Mouse (Mus musculus): ENCODE results near the gene Zfp526. TPM values are rescaled to one million over a fixed set of nuclear protein-coding genes. Genes with fewer than 3 reads are reported as not detected.

Gene Zfp526
- polyA plus RNA-seq, 1 experiment = 5.4 TPM

DNA sequence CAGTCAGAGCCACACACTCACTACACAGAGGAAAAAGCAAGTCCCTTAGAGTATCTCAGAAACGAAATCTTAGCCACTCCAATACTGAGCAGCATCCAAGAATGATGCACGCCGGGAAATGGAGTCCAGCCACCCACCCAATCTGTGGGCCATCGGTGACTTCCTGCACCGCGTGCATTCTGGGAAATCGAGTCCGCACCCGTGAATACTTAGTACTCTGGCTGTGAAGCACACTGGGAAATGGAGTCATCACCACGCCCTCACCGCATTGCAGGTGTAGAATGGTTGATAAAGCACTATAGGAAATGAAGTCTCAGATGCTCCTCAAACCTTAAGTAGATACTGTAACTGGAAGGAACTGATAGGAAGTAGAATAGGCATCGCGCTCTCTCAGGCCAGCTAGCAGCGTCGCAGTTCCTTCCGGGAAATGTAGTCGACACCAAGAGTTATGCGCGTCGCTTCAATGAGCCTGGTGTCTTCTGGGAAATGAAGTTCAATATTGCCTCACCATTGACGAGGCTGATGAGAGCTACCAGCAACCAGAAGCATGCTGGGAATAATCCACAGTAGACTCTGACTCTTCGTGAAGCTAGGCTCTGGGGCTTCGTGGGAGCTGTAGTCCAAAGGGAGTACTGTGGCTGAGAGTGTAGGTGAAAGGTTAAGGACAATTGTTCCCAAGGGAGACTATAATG is 16.9 kb downstream of the Zfp526 start:
- Histone ChIP-seq H3K79me2 (ENCODE audit: control insufficient read depth, insufficient read depth) (peaks cover 46% of the 10 kb centered on the region), H3K4me3 (ENCODE audit: insufficient read depth, poor library complexity, severe bottlenecking) (no peak overlapping the region), H3K36me3 (ENCODE audit: control insufficient read depth, insufficient read depth) (peaks cover 27% of the 10 kb centered on the region), H3K79me3 (ENCODE audit: low read depth) (peaks cover 20% of the 10 kb centered on the region), H3ac (ENCODE audit: control insufficient read depth, insufficient read length, low read depth) (peak overlapping the region; percentile 36), H3K27me3 (ENCODE audit: control insufficient read depth, insufficient read depth, insufficient read length) (no peaks in the 10 kb centered on the region)
- TF ChIP-seq CTCF (IDR thresholded peaks at IDR 0.05; ENCODE audit: control insufficient read depth, insufficient read depth, insufficient read length) (no peak), CEBPB (IDR thresholded peaks at IDR 0.05; ENCODE audit: low read depth) (peak; percentile 62), MAX (IDR thresholded peaks at IDR 0.05) (peak; percentile 16), MYOD1 (IDR thresholded peaks at IDR 0.05; ENCODE audit: control insufficient read depth, insufficient read length, low read depth) (no peak)

DNA sequence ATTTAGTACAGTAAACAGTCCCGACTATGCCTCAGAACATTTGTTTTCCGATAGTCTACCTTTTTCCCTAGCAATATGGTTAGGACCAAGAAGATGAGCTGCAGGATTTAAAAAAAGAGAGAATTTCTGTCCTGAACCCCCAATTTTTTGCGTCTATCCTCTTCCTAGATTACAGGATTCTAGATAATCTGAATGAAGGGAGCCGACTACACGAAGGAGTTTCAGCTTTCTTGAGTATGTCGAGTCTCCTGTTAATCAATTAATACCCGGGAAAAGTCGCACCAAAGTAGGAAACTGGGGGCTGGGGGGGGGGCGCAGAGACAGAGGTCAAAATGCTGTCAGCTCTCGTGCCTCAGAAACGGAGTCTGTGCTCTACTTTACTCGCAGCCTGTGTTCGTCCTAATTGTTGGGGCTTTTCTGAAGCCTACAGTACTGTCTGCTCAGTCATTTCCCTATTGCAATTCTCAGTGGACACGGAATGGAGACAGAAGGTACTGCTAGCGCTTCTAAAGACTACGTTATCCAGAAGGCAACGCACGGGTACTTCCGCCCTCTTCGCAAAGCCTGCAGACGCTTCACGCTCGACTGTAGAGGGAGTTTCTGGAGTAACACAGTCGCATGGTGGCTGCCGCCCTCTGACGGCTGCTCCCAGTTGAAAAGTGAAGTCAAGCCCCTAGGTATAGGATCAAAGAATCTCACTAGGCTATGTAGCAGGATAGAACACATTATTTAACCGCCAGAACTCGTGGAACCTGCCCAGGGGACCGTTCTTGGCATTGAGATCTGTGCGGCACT is 17.8 kb downstream of the Zfp526 start:
- Histone ChIP-seq H3K4me3 (ENCODE audit: insufficient read depth, poor library complexity, severe bottlenecking) (no peak overlapping the region), H3K79me3 (ENCODE audit: low read depth) (peaks cover 19% of the 10 kb centered on the region), H3K36me3 (ENCODE audit: control insufficient read depth, insufficient read depth) (peaks cover 18% of the 10 kb centered on the region), H3K27me3 (ENCODE audit: control insufficient read depth, insufficient read depth, insufficient read length) (no peaks in the 10 kb centered on the region), H3ac (ENCODE audit: control insufficient read depth, insufficient read length, low read depth) (peak overlapping the region; percentile 54), H3K79me2 (ENCODE audit: control insufficient read depth, insufficient read depth) (peaks cover 43% of the 10 kb centered on the region)
- no peak for TF ChIP-seq MYOG (IDR thresholded peaks at IDR 0.05; ENCODE audit: control insufficient read depth, extremely low read depth, insufficient read length)
- peak; percentile 10 for TF ChIP-seq CTCF (IDR thresholded peaks at IDR 0.05; ENCODE audit: control insufficient read depth, insufficient read depth, insufficient read length)

DNA sequence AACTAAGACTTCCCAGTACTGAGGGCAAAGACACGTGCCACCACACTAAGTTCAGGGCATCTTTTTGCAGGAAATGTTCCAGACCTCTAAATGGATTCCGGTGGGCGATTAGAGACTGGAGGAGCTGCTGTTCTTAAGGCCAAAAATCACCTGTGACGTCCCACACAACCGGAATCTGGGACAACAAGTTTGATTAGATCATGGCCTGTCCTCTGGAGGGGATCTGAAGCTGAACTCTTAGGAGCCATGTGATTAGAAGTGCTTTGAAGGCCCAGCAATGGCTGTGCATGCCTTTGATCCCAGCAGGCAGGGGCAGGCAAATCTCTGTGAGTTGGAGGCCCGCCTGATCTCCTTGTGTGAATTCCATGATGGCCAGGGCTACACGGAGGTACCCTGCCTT is 19.4 kb downstream of the Zfp526 start:
- no peak for TF ChIP-seq MAX (IDR thresholded peaks at IDR 0.05)
- no peak for TF ChIP-seq MYOD1 (IDR thresholded peaks at IDR 0.05; ENCODE audit: control insufficient read depth, insufficient read length, low read depth)
- no peak for TF ChIP-seq CEBPB (IDR thresholded peaks at IDR 0.05; ENCODE audit: low read depth)
- no peak for TF ChIP-seq CTCF (IDR thresholded peaks at IDR 0.05; ENCODE audit: control insufficient read depth, insufficient read depth, insufficient read length)
- TF ChIP-seq MYOG (IDR thresholded peaks at IDR 0.05; ENCODE audit: control insufficient read depth, extremely low read depth, insufficient read length) = no peak
- no peak for TF ChIP-seq USF1 (IDR thresholded peaks at IDR 0.05; ENCODE audit: low read depth)
- no peak for TF ChIP-seq FOSL1 (IDR thresholded peaks at IDR 0.05; ENCODE audit: insufficient read depth, low read length, poor library complexity, severe bottlenecking)
- Histone ChIP-seq H3K79me3 (ENCODE audit: low read depth) (peaks cover 24% of the 10 kb centered on the region), H3K36me3 (ENCODE audit: control insufficient read depth, insufficient read depth) (peaks cover 24% of the 10 kb centered on the region), H3K79me2 (ENCODE audit: control insufficient read depth, insufficient read depth) (peaks cover 40% of the 10 kb centered on the region), H3K27me3 (ENCODE audit: control insufficient read depth, insufficient read depth, insufficient read length) (no peaks in the 10 kb centered on the region), H3K4me3 (ENCODE audit: insufficient read depth, poor library complexity, severe bottlenecking) (no peak overlapping the region), H3ac (ENCODE audit: control insufficient read depth, insufficient read length, low read depth) (no peak overlapping the region)

DNA sequence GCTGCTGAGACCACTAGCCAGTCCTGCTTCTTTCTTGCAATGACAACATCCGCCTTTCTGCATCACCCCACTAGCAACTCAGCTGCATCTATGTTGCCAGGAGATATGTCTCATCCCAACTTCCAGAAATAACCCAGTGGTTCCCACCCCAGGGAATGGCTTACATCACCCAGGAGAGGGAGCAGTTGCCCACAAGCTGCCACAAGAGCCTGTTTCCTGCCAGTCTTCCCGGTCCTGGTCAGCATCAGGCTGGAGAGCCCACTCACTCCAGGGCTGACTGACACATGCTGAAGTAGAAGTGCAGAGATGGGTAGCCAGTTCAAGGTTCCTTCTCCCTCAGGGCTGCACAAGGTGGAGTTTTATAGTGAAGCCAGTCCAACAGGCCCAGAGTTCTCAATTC is 19.8 kb downstream of the Zfp526 start:
- H3K4me3 ChIP-seq (ENCODE audit: insufficient read depth, poor library complexity, severe bottlenecking) = no peak overlapping the region
- H3K27me3 ChIP-seq (ENCODE audit: control insufficient read depth, insufficient read depth, insufficient read length) = no peaks in the 10 kb centered on the region
- peaks cover 40% of the 10 kb centered on the region for H3K79me2 ChIP-seq (ENCODE audit: control insufficient read depth, insufficient read depth)
- peaks cover 24% of the 10 kb centered on the region for H3K79me3 ChIP-seq (ENCODE audit: low read depth)
- no peak overlapping the region for H3ac ChIP-seq (ENCODE audit: control insufficient read depth, insufficient read length, low read depth)
- H3K36me3 ChIP-seq (ENCODE audit: control insufficient read depth, insufficient read depth) = peaks cover 28% of the 10 kb centered on the region
- TF ChIP-seq USF1 (IDR thresholded peaks at IDR 0.05; ENCODE audit: low read depth) = no peak
- TF ChIP-seq MYOD1 (IDR thresholded peaks at IDR 0.05; ENCODE audit: control insufficient read depth, insufficient read length, low read depth) = no peak
- peak; percentile 75 for TF ChIP-seq CTCF (IDR thresholded peaks at IDR 0.05; ENCODE audit: control insufficient read depth, insufficient read depth, insufficient read length)

DNA sequence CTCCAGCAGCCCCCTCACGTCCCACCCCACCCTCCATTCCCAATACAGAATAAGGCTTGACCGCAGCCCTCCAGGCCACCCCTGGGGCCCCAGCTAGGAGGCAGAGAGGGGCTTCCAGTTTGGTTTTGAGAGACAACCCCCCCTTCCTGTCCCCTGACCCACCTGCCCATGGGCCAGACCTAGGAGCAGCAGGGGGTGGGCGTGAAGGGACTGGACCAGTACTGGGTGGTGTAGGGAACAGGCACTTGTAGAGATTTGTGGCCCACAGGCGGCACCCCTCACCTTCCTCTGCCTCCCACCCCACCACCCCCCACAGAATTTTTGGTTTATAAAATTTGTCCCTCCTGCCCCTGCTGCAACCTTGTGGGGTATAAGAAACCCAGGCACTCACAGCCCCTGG is 22.1 kb downstream of the Zfp526 start:
- peaks cover 32% of the 10 kb centered on the region for H3K36me3 ChIP-seq (ENCODE audit: control insufficient read depth, insufficient read depth)
- no peak for TF ChIP-seq MYOG (IDR thresholded peaks at IDR 0.05; ENCODE audit: control insufficient read depth, extremely low read depth, insufficient read length)
- no peak for TF ChIP-seq CEBPB (IDR thresholded peaks at IDR 0.05; ENCODE audit: low read depth)
- TF ChIP-seq CTCF (IDR thresholded peaks at IDR 0.05; ENCODE audit: control insufficient read depth, insufficient read depth, insufficient read length) = no peak
- no peak for TF ChIP-seq MYOD1 (IDR thresholded peaks at IDR 0.05; ENCODE audit: control insufficient read depth, insufficient read length, low read depth)
- TF ChIP-seq USF1 (IDR thresholded peaks at IDR 0.05; ENCODE audit: low read depth) = no peak
- no peak for TF ChIP-seq FOSL1 (IDR thresholded peaks at IDR 0.05; ENCODE audit: insufficient read depth, low read length, poor library complexity, severe bottlenecking)
- TF ChIP-seq MAX (IDR thresholded peaks at IDR 0.05) = no peak
- no peak overlapping the region for H3K4me3 ChIP-seq (ENCODE audit: insufficient read depth, poor library complexity, severe bottlenecking)
- H3K27me3 ChIP-seq (ENCODE audit: control insufficient read depth, insufficient read depth, insufficient read length) = no peaks in the 10 kb centered on the region
- peaks cover 50% of the 10 kb centered on the region for H3K79me2 ChIP-seq (ENCODE audit: control insufficient read depth, insufficient read depth)
- no peak overlapping the region for H3ac ChIP-seq (ENCODE audit: control insufficient read depth, insufficient read length, low read depth)
- peaks cover 35% of the 10 kb centered on the region for H3K79me3 ChIP-seq (ENCODE audit: low read depth)
